In genomic region chr11:115654128-115654527, GRCm38 (mm10) we compare ENCODE assay signal across 25 mouse cellular contexts. TPM values are rescaled to one million over a fixed set of nuclear protein-coding genes. Genes with fewer than 3 reads are reported as not detected.
DNase-seq lines count a peak whose midpoint lies in the region; ATAC-seq and TF ChIP-seq lines count a peak whose summit lies in the region.
"Had no signal": no experiment of that assay in that cellular context is flagged by ENCODE, and none has a peak within 500 bp of the region (broad histone marks: within the 10 kb centered on the region; RNA-seq: fewer than 3 reads in every experiment).

No protein-coding gene starts in this region.

- no peak for TF ChIP-seq RAD21 in CH12.LX (IDR thresholded peaks at IDR 0.05; ENCODE audit: low read depth, low read length)

- H3K4me2 ChIP-seq in forebrain, embryonic 13.5 days, result no peak overlapping the region
- no peak overlapping the region for H3K4me2 ChIP-seq in forebrain, embryonic 14.5 days (ENCODE audit: low read length)
- H3K4me2 ChIP-seq in heart, postnatal 0 days (ENCODE audit: low read depth, low read length), result no peak overlapping the region
- no peak overlapping the region for H3K4me2 ChIP-seq in CH12.LX (ENCODE audit: insufficient read depth, low read depth, poor library complexity, severe bottlenecking)
- H3K4me2 ChIP-seq in midbrain, embryonic 16.5 days (ENCODE audit: low read length), result no peak overlapping the region
- H3K4me2 ChIP-seq: embryonic facial prominence, embryonic 15.5 days; hindbrain, embryonic 12.5 days; liver, embryonic 13.5 days; neural tube, embryonic 15.5 days had no signal

- H3K9ac ChIP-seq in forebrain, embryonic 13.5 days, result no peak overlapping the region
- H3K9ac ChIP-seq in forebrain, embryonic 14.5 days (ENCODE audit: low read length), result no peak overlapping the region
- no peak overlapping the region for H3K9ac ChIP-seq in heart, postnatal 0 days (replicated peaks; ENCODE audit: low read depth, low read length)
- H3K9ac ChIP-seq in CH12.LX (ENCODE audit: insufficient read depth, low read depth), result no peak overlapping the region
- H3K9ac ChIP-seq in midbrain, embryonic 16.5 days (ENCODE audit: low read depth, low read length), result no peak overlapping the region
- H3K9ac ChIP-seq: embryonic facial prominence, embryonic 15.5 days; forebrain, postnatal 0 days; hindbrain, embryonic 12.5 days; liver, embryonic 13.5 days; neural tube, embryonic 15.5 days had no signal

- WGBS in forebrain, embryonic 13.5 days, result 79% methylated on average over 2 of the region's 2 CpGs
- WGBS in forebrain, embryonic 14.5 days, result 78% methylated on average over 2 of the region's 2 CpGs
- WGBS in heart, postnatal 0 days, result 27% methylated on average over 2 of the region's 2 CpGs
- WGBS in olfactory bulb, adult 2 months, result 44% methylated on average over 2 of the region's 2 CpGs
- 77% methylated on average over 2 of the region's 2 CpGs for WGBS in midbrain, embryonic 16.5 days

- peaks cover 6% of the 10 kb centered on the region; the same call in 1 of the 2 replicates for H3K4me1 ChIP-seq in forebrain, embryonic 13.5 days
- H3K4me1 ChIP-seq in forebrain, embryonic 14.5 days (ENCODE audit: control insufficient read depth, insufficient read depth, low read length), result peaks cover 3% of the 10 kb centered on the region; the same call in 1 of the 2 replicates
- peaks cover 13% of the 10 kb centered on the region for H3K4me1 ChIP-seq in heart, postnatal 0 days (ENCODE audit: control insufficient read depth, insufficient read depth)
- peaks cover 12 to 84% of the 10 kb centered on the region in 2 experiments for H3K4me1 ChIP-seq in CH12.LX (ENCODE audit: control insufficient read depth in 1 of 2, insufficient read depth in 2 of 2)
- H3K4me1 ChIP-seq in olfactory bulb, adult 2 months (ENCODE audit: control insufficient read depth, insufficient read depth, low read length), result peaks cover 37% of the 10 kb centered on the region
- no peaks in the 10 kb centered on the region for H3K4me1 ChIP-seq in midbrain, embryonic 16.5 days (ENCODE audit: control insufficient read depth, insufficient read depth, low read length)
- H3K4me1 ChIP-seq: embryonic facial prominence, embryonic 15.5 days had no signal

- peaks cover 88% of the 10 kb centered on the region for H3K79me2 ChIP-seq in CH12.LX (replicated peaks; ENCODE audit: control insufficient read depth, extremely low read depth, insufficient read depth, poor library complexity, severe bottlenecking)

- H3K4me3 ChIP-seq in forebrain, embryonic 13.5 days, result no peak overlapping the region
- H3K4me3 ChIP-seq in forebrain, embryonic 14.5 days (ENCODE audit: low read depth, low read length), result no peak overlapping the region
- H3K4me3 ChIP-seq in heart, postnatal 0 days (ENCODE audit: low read depth, low read length), result no peak overlapping the region
- peak overlapping the region in 1 of 3 experiments; percentile 44 for H3K4me3 ChIP-seq in CH12.LX (replicated peaks in 1 of 3; ENCODE audit: low read depth in 2 of 3, low read length in 2 of 3, poor library complexity in 1 of 3)
- no peak overlapping the region for H3K4me3 ChIP-seq in olfactory bulb, adult 2 months (ENCODE audit: insufficient read depth, low read depth, low read length)
- no peak overlapping the region for H3K4me3 ChIP-seq in midbrain, embryonic 16.5 days (ENCODE audit: low read depth, low read length)
- H3K4me3 ChIP-seq: embryonic facial prominence, embryonic 15.5 days; hindbrain, embryonic 12.5 days; left cerebral cortex, adult 2 months; liver, embryonic 13.5 days; neural tube, embryonic 15.5 days had no signal

- no peaks in the 10 kb centered on the region for H3K9me3 ChIP-seq in forebrain, embryonic 13.5 days (replicated peaks)
- H3K9me3 ChIP-seq in forebrain, embryonic 14.5 days (replicated peaks; ENCODE audit: control insufficient read depth, low read length), result no peaks in the 10 kb centered on the region
- no peaks in the 10 kb centered on the region for H3K9me3 ChIP-seq in heart, postnatal 0 days (replicated peaks; ENCODE audit: control insufficient read depth, low read length)
- H3K9me3 ChIP-seq in CH12.LX (replicated peaks; ENCODE audit: low read length), result no peaks in the 10 kb centered on the region
- H3K9me3 ChIP-seq in midbrain, embryonic 16.5 days (replicated peaks; ENCODE audit: control insufficient read depth, low read length, poor library complexity, severe bottlenecking), result no peaks in the 10 kb centered on the region
- H3K9me3 ChIP-seq: embryonic facial prominence, embryonic 15.5 days; hindbrain, embryonic 12.5 days; liver, embryonic 13.5 days; neural tube, embryonic 15.5 days had no signal

- H3K27me3 ChIP-seq in forebrain, embryonic 13.5 days, result no peaks in the 10 kb centered on the region
- H3K27me3 ChIP-seq in forebrain, embryonic 14.5 days (replicated peaks; ENCODE audit: control insufficient read depth, insufficient read depth, low read length), result no peaks in the 10 kb centered on the region
- no peaks in the 10 kb centered on the region for H3K27me3 ChIP-seq in heart, postnatal 0 days (ENCODE audit: control insufficient read depth, insufficient read depth, low read length)
- H3K27me3 ChIP-seq in CH12.LX (replicated peaks), result no peaks in the 10 kb centered on the region
- H3K27me3 ChIP-seq in midbrain, embryonic 16.5 days (ENCODE audit: control insufficient read depth, insufficient read depth, low read depth, low read length), result no peaks in the 10 kb centered on the region
- H3K27me3 ChIP-seq: embryonic facial prominence, embryonic 15.5 days; hindbrain, embryonic 12.5 days; liver, embryonic 13.5 days; neural tube, embryonic 15.5 days had no signal

- H3K36me3 ChIP-seq in forebrain, embryonic 13.5 days (ENCODE audit: poor library complexity, severe bottlenecking), result peaks cover 34% of the 10 kb centered on the region
- H3K36me3 ChIP-seq in forebrain, embryonic 14.5 days (ENCODE audit: control insufficient read depth, insufficient read depth, low read length), result peaks cover 10% of the 10 kb centered on the region; the same call in 1 of the 2 replicates
- peaks cover 20% of the 10 kb centered on the region for H3K36me3 ChIP-seq in heart, postnatal 0 days (replicated peaks; ENCODE audit: control insufficient read depth, insufficient read depth, low read length)
- H3K36me3 ChIP-seq in CH12.LX (replicated peaks in 1 of 2; ENCODE audit: control insufficient read depth in 1 of 2, insufficient read depth in 1 of 2, low read length in 1 of 2), result peaks cover 61 to 81% of the 10 kb centered on the region in 2 experiments
- 0 out of 2 replicates have a peak, but pooled peaks cover 2% of the 10 kb centered on the region for H3K36me3 ChIP-seq in midbrain, embryonic 16.5 days (ENCODE audit: control insufficient read depth, insufficient read depth, low read length)

- no peak for TF ChIP-seq CTCF in heart, postnatal 0 days (IDR thresholded peaks at IDR 0.05; ENCODE audit: low read depth)
- no peak for TF ChIP-seq CTCF in CH12.LX (conservative IDR thresholded peaks at IDR 0.05 in 1 of 2, IDR thresholded peaks at IDR 0.05 in 1 of 2; ENCODE audit: low read depth in 2 of 2, low read length in 2 of 2)
- TF ChIP-seq CTCF in olfactory bulb, adult 2 months (IDR thresholded peaks at IDR 0.05; ENCODE audit: insufficient read depth, low read depth, low read length), result no peak

- no peak for TF ChIP-seq POLR2A in CH12.LX (IDR thresholded peaks at IDR 0.05; ENCODE audit: low read depth, low read length)
- TF ChIP-seq POLR2A in olfactory bulb, adult 2 months (IDR thresholded peaks at IDR 0.05; ENCODE audit: insufficient read depth, low read depth, low read length), result no peak

- no peak for DNase-seq in forebrain, embryonic 14.5 days (ENCODE audit: low spot score)
- DNase-seq in heart, postnatal 0 days (ENCODE audit: low spot score), result no peak
- DNase-seq in heart, adult 18-20 months, result no peak
- DNase-seq in CH12.LX (ENCODE audit: extremely low read depth), result no peak
- DNase-seq: adrenal gland, postnatal 25 days; cerebellum, adult 9-10 months; forebrain, postnatal 0 days; heart, postnatal 14 days; kidney, adult 18-20 months; kidney, postnatal 4 days; layer of hippocampus, adult 9-11 months; liver, embryonic 13.5 days; lung, adult 2 months; lung, postnatal 14 days; right cerebral cortex, postnatal 14 days; thymus, adult 18-20 months; thymus, postnatal 36 days had no signal

- TF ChIP-seq EP300 in heart, postnatal 0 days (IDR thresholded peaks at IDR 0.05; ENCODE audit: low read depth), result no peak
- peak; percentile 37; the same call in 1 of the 2 replicates for TF ChIP-seq EP300 in CH12.LX (IDR thresholded peaks at IDR 0.05; ENCODE audit: low read length)

- ATAC-seq in forebrain, embryonic 13.5 days, result no peak
- ATAC-seq in forebrain, embryonic 14.5 days, result no peak
- no peak for ATAC-seq in heart, postnatal 0 days (ENCODE audit: insufficient read depth, low read depth)
- ATAC-seq in midbrain, embryonic 16.5 days, result no peak
- ATAC-seq: CD4-positive, CD25-positive, alpha-beta regulatory T cell, adult 4 months had no signal

- in situ Hi-C loops in CH12.LX (cut with MboI; ENCODE audit: low pct_ligation_motif_present, low pct_unique_long_range_greater_than_20kb, low sequenced_read_pairs), result no loop called here

- dilution Hi-C loops in CH12.LX (cut with MboI; ENCODE audit: extremely low pct_ligation_motif_present, extremely low pct_unique_long_range_greater_than_20kb, low sequenced_read_pairs), result no loop called here

- 0 out of 2 replicates have a peak overlapping the region, but pooled peaks have one; percentile 12 for H3K27ac ChIP-seq in forebrain, embryonic 13.5 days
- H3K27ac ChIP-seq in forebrain, embryonic 14.5 days (ENCODE audit: low read depth, low read length), result no peak overlapping the region
- H3K27ac ChIP-seq in heart, postnatal 0 days (ENCODE audit: low read depth), result peak overlapping the region; percentile 47; the same call in 1 of the 2 replicates
- peak overlapping the region; percentile 83 for H3K27ac ChIP-seq in CH12.LX (ENCODE audit: insufficient read depth, low read depth)
- 0 out of 2 replicates have a peak overlapping the region, but pooled peaks have one; percentile 61 for H3K27ac ChIP-seq in olfactory bulb, adult 2 months (ENCODE audit: insufficient read depth, low read depth, low read length)
- H3K27ac ChIP-seq in midbrain, embryonic 16.5 days (ENCODE audit: low read length), result no peak overlapping the region
- H3K27ac ChIP-seq: embryonic facial prominence, embryonic 15.5 days; hindbrain, embryonic 12.5 days; neural tube, embryonic 15.5 days had no signal

RNA-seq across cellular contexts. Expression of gene Slc25a19, which starts 26.0 kb away (rescaled TPM):
- polyA plus RNA-seq in forebrain, embryonic 13.5 days (2015; fragmentation: Nextera tagmentation; extraction: Ambion mirVana), result 37.6 and 37.8 TPM in 2 replicates
- 38.3 and 50.1 TPM in 2 replicates for polyA plus RNA-seq in forebrain, embryonic 14.5 days (2014; fragmentation: Nextera tagmentation; extraction: Ambion mirVana)
- 25.0 and 35.1 TPM in 2 replicates for total RNA-seq in heart, postnatal 0 days (2014; rRNA removed; ENCODE audit: low replicate concordance)
- polyA plus RNA-seq in heart, postnatal 0 days (2015; fragmentation: Nextera tagmentation; extraction: Ambion mirVana), result 35.0 and 41.0 TPM in 2 replicates
- total RNA-seq in heart, adult 18-20 months (2021), result 10 to 100 TPM; 35.3 to 38.3 TPM
- total RNA-seq in CH12.LX (2012; rRNA removed) (277 and 312 TPM in 2 replicates), CH12.LX (2014; rRNA removed) (278 and 294 TPM in 2 replicates)
- 374 and 398 TPM in 2 replicates for polyA plus RNA-seq in CH12.LX (2012; ENCODE audit: insufficient read length, low read depth)
- not detected in 2 replicates for polyA plus RNA-seq in olfactory bulb, adult 2 months (2012; ENCODE audit: insufficient read depth, insufficient read length, low replicate concordance, missing spikeins)
- polyA plus RNA-seq in midbrain, embryonic 16.5 days (2015; fragmentation: Nextera tagmentation; extraction: Ambion mirVana), result 42.5 and 50.8 TPM in 2 replicates

RNA-seq across cellular contexts. Expression of gene Mif4gd, which starts 41.4 kb away (rescaled TPM):
- 12.4 and 13.4 TPM in 2 replicates for polyA plus RNA-seq in forebrain, embryonic 13.5 days (2015; fragmentation: Nextera tagmentation; extraction: Ambion mirVana)
- 9.5 and 12.5 TPM in 2 replicates for polyA plus RNA-seq in forebrain, embryonic 14.5 days (2014; fragmentation: Nextera tagmentation; extraction: Ambion mirVana)
- total RNA-seq in heart, postnatal 0 days (2014; rRNA removed; ENCODE audit: low replicate concordance), result 31.5 and 38.4 TPM in 2 replicates
- 34.1 and 34.5 TPM in 2 replicates for polyA plus RNA-seq in heart, postnatal 0 days (2015; fragmentation: Nextera tagmentation; extraction: Ambion mirVana)
- total RNA-seq in heart, adult 18-20 months (2021), result 10 to 100 TPM; 51.1 to 54.2 TPM
- total RNA-seq in CH12.LX (2012; rRNA removed), result 143 and 177 TPM in 2 replicates
- total RNA-seq in CH12.LX (2014; rRNA removed), result 160 and 174 TPM in 2 replicates
- 131 and 143 TPM in 2 replicates for polyA plus RNA-seq in CH12.LX (2012; ENCODE audit: insufficient read length, low read depth)
- not detected in 2 replicates for polyA plus RNA-seq in olfactory bulb, adult 2 months (2012; ENCODE audit: insufficient read depth, insufficient read length, low replicate concordance, missing spikeins)
- polyA plus RNA-seq in midbrain, embryonic 16.5 days (2015; fragmentation: Nextera tagmentation; extraction: Ambion mirVana), result 12.5 and 12.7 TPM in 2 replicates

RNA-seq across cellular contexts. Expression of gene Gga3, which starts 50.3 kb away (rescaled TPM):
- 23.6 and 29.8 TPM in 2 replicates for polyA plus RNA-seq in forebrain, embryonic 13.5 days (2015; fragmentation: Nextera tagmentation; extraction: Ambion mirVana)
- 18.1 and 22.7 TPM in 2 replicates for polyA plus RNA-seq in forebrain, embryonic 14.5 days (2014; fragmentation: Nextera tagmentation; extraction: Ambion mirVana)
- 11.8 and 24.0 TPM in 2 replicates for total RNA-seq in heart, postnatal 0 days (2014; rRNA removed; ENCODE audit: low replicate concordance)
- 7.0 and 7.2 TPM in 2 replicates for polyA plus RNA-seq in heart, postnatal 0 days (2015; fragmentation: Nextera tagmentation; extraction: Ambion mirVana)
- total RNA-seq in heart, adult 18-20 months (2021), result 10 to 100 TPM; 16.1 to 19.0 TPM
- total RNA-seq in CH12.LX (2012; rRNA removed) (18.7 and 22.6 TPM in 2 replicates), CH12.LX (2014; rRNA removed) (7.7 TPM in 2 replicates)
- polyA plus RNA-seq in CH12.LX (2012; ENCODE audit: insufficient read length, low read depth), result 37.2 and 39.8 TPM in 2 replicates
- 79.7 TPM in 1 of 2 replicates, not detected in the other for polyA plus RNA-seq in olfactory bulb, adult 2 months (2012; ENCODE audit: insufficient read depth, insufficient read length, low replicate concordance, missing spikeins)
- polyA plus RNA-seq in midbrain, embryonic 16.5 days (2015; fragmentation: Nextera tagmentation; extraction: Ambion mirVana), result 34.7 and 37.5 TPM in 2 replicates

RNA-seq across cellular contexts. Expression of gene Mrps7, which starts 50.4 kb away (rescaled TPM):
- 81.6 and 87.1 TPM in 2 replicates for polyA plus RNA-seq in forebrain, embryonic 13.5 days (2015; fragmentation: Nextera tagmentation; extraction: Ambion mirVana)
- polyA plus RNA-seq in forebrain, embryonic 14.5 days (2014; fragmentation: Nextera tagmentation; extraction: Ambion mirVana), result 72.1 and 81.5 TPM in 2 replicates
- 53.1 and 56.7 TPM in 2 replicates for total RNA-seq in heart, postnatal 0 days (2014; rRNA removed; ENCODE audit: low replicate concordance)
- 85.1 and 86.4 TPM in 2 replicates for polyA plus RNA-seq in heart, postnatal 0 days (2015; fragmentation: Nextera tagmentation; extraction: Ambion mirVana)
- 10 to 100 TPM; 81.0 to 83.5 TPM for total RNA-seq in heart, adult 18-20 months (2021)
- total RNA-seq in CH12.LX (2012; rRNA removed) (172 and 217 TPM in 2 replicates), CH12.LX (2014; rRNA removed) (154 and 168 TPM in 2 replicates)
- polyA plus RNA-seq in CH12.LX (2012; ENCODE audit: insufficient read length, low read depth), result 157 and 184 TPM in 2 replicates
- not detected in 2 replicates for polyA plus RNA-seq in olfactory bulb, adult 2 months (2012; ENCODE audit: insufficient read depth, insufficient read length, low replicate concordance, missing spikeins)
- polyA plus RNA-seq in midbrain, embryonic 16.5 days (2015; fragmentation: Nextera tagmentation; extraction: Ambion mirVana), result 75.6 and 77.0 TPM in 2 replicates

RNA-seq across cellular contexts. Expression of gene Grb2, which starts 54.3 kb away (rescaled TPM):
- polyA plus RNA-seq in forebrain, embryonic 13.5 days (2015; fragmentation: Nextera tagmentation; extraction: Ambion mirVana), result 137 and 139 TPM in 2 replicates
- 108 and 113 TPM in 2 replicates for polyA plus RNA-seq in forebrain, embryonic 14.5 days (2014; fragmentation: Nextera tagmentation; extraction: Ambion mirVana)
- 48.6 and 126 TPM in 2 replicates for total RNA-seq in heart, postnatal 0 days (2014; rRNA removed; ENCODE audit: low replicate concordance)
- polyA plus RNA-seq in heart, postnatal 0 days (2015; fragmentation: Nextera tagmentation; extraction: Ambion mirVana), result 96.9 and 116 TPM in 2 replicates
- 100 to 1,000 TPM in 1 of 2 experiments, 10 to 100 TPM in 1; 98.4 to 111 TPM for total RNA-seq in heart, adult 18-20 months (2021)
- total RNA-seq in CH12.LX (2012; rRNA removed), result 63.6 and 67.7 TPM in 2 replicates
- total RNA-seq in CH12.LX (2014; rRNA removed), result 110 and 117 TPM in 2 replicates
- polyA plus RNA-seq in CH12.LX (2012; ENCODE audit: insufficient read length, low read depth), result 228 and 241 TPM in 2 replicates
- polyA plus RNA-seq in olfactory bulb, adult 2 months (2012; ENCODE audit: insufficient read depth, insufficient read length, low replicate concordance, missing spikeins), result 264 TPM in 1 of 2 replicates, not detected in the other
- 177 and 196 TPM in 2 replicates for polyA plus RNA-seq in midbrain, embryonic 16.5 days (2015; fragmentation: Nextera tagmentation; extraction: Ambion mirVana)

Comparison
In these comparisons a context has a peak if more than half of its experiments do, and no peak if none do; other contexts are left out.
1. H3K27ac ChIP-seq: peak in forebrain, embryonic 13.5 days (single experiment), heart, postnatal 0 days (single experiment), CH12.LX (single experiment) and olfactory bulb, adult 2 months (single experiment); none in forebrain, embryonic 14.5 days (single experiment) and midbrain, embryonic 16.5 days (single experiment).